Mouse (Mus musculus): ENCODE data around the gene Sugct. TPM values are rescaled to one million over a fixed set of nuclear protein-coding genes. Genes with fewer than 3 reads are reported as not detected.

The Sugct gene
- total and polyA plus RNA-seq, 2 experiments from 2014 or later: 1.3 to 4.4 TPM

DNA sequence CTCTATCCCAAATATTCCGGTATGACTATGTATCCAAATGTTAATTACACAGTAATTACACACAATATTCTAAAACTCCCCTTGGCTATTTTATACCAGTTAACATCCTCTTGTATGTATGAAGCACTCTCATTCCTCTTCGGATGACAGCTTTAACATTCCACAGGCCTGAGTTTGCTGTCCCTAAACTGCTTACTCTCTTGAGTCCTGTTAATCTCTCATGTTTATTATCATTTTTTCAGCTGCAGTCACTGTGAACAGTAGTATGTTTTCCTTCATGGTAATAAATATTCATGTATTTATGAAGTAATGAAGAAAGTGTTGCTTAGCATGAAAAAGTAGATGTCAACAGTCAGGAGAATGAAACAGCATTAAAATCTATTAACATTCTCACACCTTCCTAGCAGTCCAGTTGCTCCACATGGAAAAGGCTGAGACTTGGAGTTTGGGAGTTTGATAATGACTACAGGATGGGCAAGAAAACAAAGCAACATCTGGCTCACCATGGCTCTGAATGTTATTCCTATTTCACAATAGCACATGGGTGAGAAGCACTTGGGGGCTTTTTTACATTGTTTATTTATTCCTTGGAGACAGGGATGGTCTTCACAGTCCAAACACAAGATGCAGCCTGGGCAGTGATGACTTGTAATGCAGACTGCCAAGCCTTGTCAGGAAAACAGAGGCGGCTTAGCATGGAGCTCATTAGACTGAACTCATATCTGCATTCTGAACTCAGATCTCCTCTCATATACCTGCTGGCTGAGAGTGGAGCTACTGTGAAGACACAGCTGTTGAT lies 651.7 kb downstream of the Sugct start:
- Histone ChIP-seq H3K27ac (ENCODE audit: low read depth) (no peak overlapping the region), H3K4me2 (ENCODE audit: low read depth, low read length) (no peak overlapping the region), H3K36me3 (replicated peaks; ENCODE audit: control insufficient read depth, insufficient read depth, low read length) (no peaks in the 10 kb centered on the region), H3K4me1 (ENCODE audit: control insufficient read depth, insufficient read depth) (no peaks in the 10 kb centered on the region), H3K9me3 (replicated peaks; ENCODE audit: control insufficient read depth, low read length) (no peaks in the 10 kb centered on the region), H3K9ac (replicated peaks; ENCODE audit: low read depth, low read length) (no peak overlapping the region), H3K4me3 (ENCODE audit: low read depth, low read length) (no peak overlapping the region), H3K27me3 (ENCODE audit: control insufficient read depth, insufficient read depth, low read length) (no peaks in the 10 kb centered on the region)
- 71% methylated on average over 3 of the region's 3 CpGs for WGBS
- TF ChIP-seq CTCF (IDR thresholded peaks at IDR 0.05; ENCODE audit: low read depth): no peak
- no peak for TF ChIP-seq EP300 (IDR thresholded peaks at IDR 0.05; ENCODE audit: low read depth)
- no peak for ATAC-seq (ENCODE audit: insufficient read depth, low read depth)
- DNase-seq (ENCODE audit: low spot score): no peak

GRCm38 (mm10) chr13:17042332-17042731 lies 653.0 kb downstream of the Sugct start:
- DNase-seq (ENCODE audit: low spot score) (no peak), ATAC-seq (ENCODE audit: insufficient read depth, low read depth) (no peak)
- TF ChIP-seq CTCF (IDR thresholded peaks at IDR 0.05; ENCODE audit: low read depth) (no peak), EP300 (IDR thresholded peaks at IDR 0.05; ENCODE audit: low read depth) (no peak)
- Histone ChIP-seq H3K4me3 (ENCODE audit: low read depth, low read length) (no peak overlapping the region), H3K4me2 (ENCODE audit: low read depth, low read length) (no peak overlapping the region), H3K4me1 (ENCODE audit: control insufficient read depth, insufficient read depth) (no peaks in the 10 kb centered on the region), H3K9ac (replicated peaks; ENCODE audit: low read depth, low read length) (no peak overlapping the region), H3K27me3 (ENCODE audit: control insufficient read depth, insufficient read depth, low read length) (no peaks in the 10 kb centered on the region), H3K9me3 (replicated peaks; ENCODE audit: control insufficient read depth, low read length) (no peaks in the 10 kb centered on the region), H3K36me3 (replicated peaks; ENCODE audit: control insufficient read depth, insufficient read depth, low read length) (no peaks in the 10 kb centered on the region), H3K27ac (ENCODE audit: low read depth) (no peak overlapping the region)
- WGBS: 62% methylated on average over 2 of the region's 2 CpGs

- Histone ChIP-seq H3K27me3 (ENCODE audit: control insufficient read depth, insufficient read depth, low read length) (no peaks in the 10 kb centered on the region), H3K27ac (ENCODE audit: low read depth) (no peak overlapping the region), H3K4me1 (ENCODE audit: control insufficient read depth, insufficient read depth) (no peaks in the 10 kb centered on the region), H3K9ac (replicated peaks; ENCODE audit: low read depth, low read length) (no peak overlapping the region), H3K36me3 (replicated peaks; ENCODE audit: control insufficient read depth, insufficient read depth, low read length) (no peaks in the 10 kb centered on the region), H3K9me3 (replicated peaks; ENCODE audit: control insufficient read depth, low read length) (no peaks in the 10 kb centered on the region), H3K4me3 (ENCODE audit: low read depth, low read length) (no peak overlapping the region), H3K4me2 (ENCODE audit: low read depth, low read length) (no peak overlapping the region)
- WGBS: 66% methylated on average over 2 of the region's 2 CpGs
- ATAC-seq (ENCODE audit: insufficient read depth, low read depth) (no peak), DNase-seq (ENCODE audit: low spot score) (no peak)
- TF ChIP-seq EP300 (IDR thresholded peaks at IDR 0.05; ENCODE audit: low read depth) (no peak), CTCF (IDR thresholded peaks at IDR 0.05; ENCODE audit: low read depth) (peak; percentile 31)
Measured at GRCm38 (mm10) chr13:17039727-17040126, 655.6 kb downstream of the Sugct start.

GRCm38 (mm10) chr13:17038341-17038740 lies 657.0 kb downstream of the Sugct start:
- no peak for TF ChIP-seq EP300 (IDR thresholded peaks at IDR 0.05; ENCODE audit: low read depth)
- TF ChIP-seq CTCF (IDR thresholded peaks at IDR 0.05; ENCODE audit: low read depth): no peak
- ATAC-seq (ENCODE audit: insufficient read depth, low read depth): no peak
- H3K9me3 ChIP-seq (replicated peaks; ENCODE audit: control insufficient read depth, low read length): no peaks in the 10 kb centered on the region
- no peaks in the 10 kb centered on the region for H3K36me3 ChIP-seq (replicated peaks; ENCODE audit: control insufficient read depth, insufficient read depth, low read length)
- no peak overlapping the region for H3K4me2 ChIP-seq (ENCODE audit: low read depth, low read length)
- H3K9ac ChIP-seq (replicated peaks; ENCODE audit: low read depth, low read length): no peak overlapping the region
- DNase-seq (ENCODE audit: low spot score): no peak
- no peaks in the 10 kb centered on the region for H3K4me1 ChIP-seq (ENCODE audit: control insufficient read depth, insufficient read depth)
- no peak overlapping the region for H3K27ac ChIP-seq (ENCODE audit: low read depth)
- H3K4me3 ChIP-seq (ENCODE audit: low read depth, low read length): no peak overlapping the region
- no peaks in the 10 kb centered on the region for H3K27me3 ChIP-seq (ENCODE audit: control insufficient read depth, insufficient read depth, low read length)
- 70% methylated on average over 4 of the region's 4 CpGs for WGBS

DNA sequence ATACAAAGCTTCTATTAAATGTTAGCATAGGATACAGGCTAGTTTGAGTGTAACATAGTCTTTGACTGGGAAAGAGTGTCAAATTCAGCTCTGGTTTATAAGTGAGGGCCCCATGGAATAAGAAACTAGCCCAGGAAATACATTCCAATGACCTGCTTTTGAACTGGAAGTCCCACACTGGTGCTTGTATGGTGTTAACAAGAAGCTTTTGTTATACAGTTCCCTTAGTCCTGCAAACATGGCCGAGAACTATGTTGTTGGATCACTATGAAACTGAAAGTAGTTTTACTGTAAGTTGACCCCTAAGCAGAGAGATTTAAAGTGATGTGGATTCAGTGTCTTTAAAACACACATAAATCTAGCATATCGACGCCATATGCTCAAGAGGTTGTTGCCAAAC lies 657.5 kb downstream of the Sugct start:
- ATAC-seq (ENCODE audit: insufficient read depth, low read depth): no peak
- WGBS: 78% methylated on average over 3 of the region's 3 CpGs
- no peaks in the 10 kb centered on the region for H3K36me3 ChIP-seq (replicated peaks; ENCODE audit: control insufficient read depth, insufficient read depth, low read length)

DNA sequence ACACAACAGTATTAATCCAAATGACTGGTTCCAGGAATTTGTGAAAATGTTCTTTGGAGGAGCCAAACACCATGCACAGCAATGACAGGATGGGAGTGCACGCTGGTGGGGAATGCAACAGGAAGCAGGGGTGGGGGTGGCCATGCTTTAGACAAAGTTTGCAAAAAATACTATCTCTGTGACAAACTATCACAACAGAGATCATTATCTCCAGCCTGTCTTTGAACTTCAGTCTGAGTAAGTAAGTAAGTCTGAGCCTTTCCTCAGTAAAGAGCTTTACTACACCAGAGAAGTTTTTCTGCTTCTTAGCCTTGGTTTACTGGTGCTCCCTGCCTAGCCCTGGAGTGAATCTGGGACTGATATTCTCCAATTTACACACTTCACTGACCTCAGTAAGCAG lies 664.6 kb downstream of the Sugct start:
- Histone ChIP-seq H3K4me3 (ENCODE audit: low read depth, low read length) (no peak overlapping the region), H3K27ac (ENCODE audit: low read depth) (no peak overlapping the region), H3K36me3 (replicated peaks; ENCODE audit: control insufficient read depth, insufficient read depth, low read length) (no peaks in the 10 kb centered on the region), H3K4me2 (ENCODE audit: low read depth, low read length) (no peak overlapping the region), H3K9ac (replicated peaks; ENCODE audit: low read depth, low read length) (no peak overlapping the region), H3K9me3 (replicated peaks; ENCODE audit: control insufficient read depth, low read length) (no peaks in the 10 kb centered on the region), H3K27me3 (ENCODE audit: control insufficient read depth, insufficient read depth, low read length) (no peaks in the 10 kb centered on the region), H3K4me1 (ENCODE audit: control insufficient read depth, insufficient read depth) (no peaks in the 10 kb centered on the region)
- ATAC-seq (ENCODE audit: insufficient read depth, low read depth): no peak
- 78% methylated on average over 1 of the region's 1 CpGs for WGBS
- no peak for DNase-seq (ENCODE audit: low spot score)
- TF ChIP-seq EP300 (IDR thresholded peaks at IDR 0.05; ENCODE audit: low read depth): no peak
- no peak for TF ChIP-seq CTCF (IDR thresholded peaks at IDR 0.05; ENCODE audit: low read depth)

More for the DNA sequence above, 657.5 kb downstream of the Sugct start:
- DNase-seq (ENCODE audit: low spot score): no peak
- Histone ChIP-seq H3K4me3 (ENCODE audit: low read depth, low read length) (no peak overlapping the region), H3K9me3 (replicated peaks; ENCODE audit: control insufficient read depth, low read length) (no peaks in the 10 kb centered on the region), H3K27ac (ENCODE audit: low read depth) (no peak overlapping the region), H3K27me3 (ENCODE audit: control insufficient read depth, insufficient read depth, low read length) (no peaks in the 10 kb centered on the region), H3K9ac (replicated peaks; ENCODE audit: low read depth, low read length) (no peak overlapping the region), H3K4me1 (ENCODE audit: control insufficient read depth, insufficient read depth) (no peaks in the 10 kb centered on the region), H3K4me2 (ENCODE audit: low read depth, low read length) (no peak overlapping the region)
- TF ChIP-seq EP300 (IDR thresholded peaks at IDR 0.05; ENCODE audit: low read depth) (no peak), CTCF (IDR thresholded peaks at IDR 0.05; ENCODE audit: low read depth) (no peak)

Data from heart, postnatal 0 days (tissue).